Mouse (Mus musculus): Measurements from ENCODE around the gene Dgat2. TPM values are rescaled to one million over a fixed set of nuclear protein-coding genes. Genes with fewer than 3 reads are reported as not detected.

Dgat2 gene
- polyA plus RNA-seq, 1 experiment = 130 TPM

DNA sequence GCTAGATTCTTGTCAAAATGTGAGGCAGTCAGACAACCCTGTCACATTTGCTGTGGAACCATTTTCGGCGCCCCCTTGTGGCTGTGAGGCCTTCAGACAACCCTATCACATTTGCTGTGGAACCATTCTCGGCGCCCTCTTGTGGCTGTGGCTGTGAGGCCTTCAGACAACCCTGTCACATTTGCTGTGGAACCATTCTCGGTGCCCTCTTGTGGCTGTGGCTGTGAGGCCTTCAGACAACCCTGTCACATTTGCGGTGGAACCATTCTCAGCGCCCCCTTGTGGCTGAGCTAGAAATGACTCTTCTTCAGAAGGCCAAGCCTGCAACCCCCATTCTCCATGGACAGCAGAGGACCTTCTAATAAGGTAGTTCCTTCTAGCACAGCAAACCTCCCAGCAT, 31.2 kb downstream of the Dgat2 start:
- peak; percentile 92 for DNase-seq
- 2% methylated on average over 7 of the region's 7 CpGs for WGBS
- H3K27me3 ChIP-seq (ENCODE audit: control insufficient read depth, insufficient read depth, low read length) = no peaks in the 10 kb centered on the region
- TF ChIP-seq CTCF (IDR thresholded peaks at IDR 0.05; ENCODE audit: borderline replicate concordance, control insufficient read depth, extremely low read depth, insufficient read depth, low read length, poor library complexity) = peak; percentile 100
- no peak for TF ChIP-seq POLR2A (IDR thresholded peaks at IDR 0.05; ENCODE audit: control insufficient read depth, extremely low read depth, insufficient read depth, low read length, poor library complexity)
- H3K4me1 ChIP-seq (replicated peaks; ENCODE audit: control insufficient read depth, insufficient read depth, low read length) = peaks cover 25% of the 10 kb centered on the region
- H3K27ac ChIP-seq (ENCODE audit: control insufficient read depth, insufficient read depth, low read length) = no peak overlapping the region
- no peaks in the 10 kb centered on the region for H3K36me3 ChIP-seq (ENCODE audit: control insufficient read depth, insufficient read depth, low read length)
- no peak overlapping the region for H3K4me3 ChIP-seq (ENCODE audit: control insufficient read depth, insufficient read depth, low read length)

DNA sequence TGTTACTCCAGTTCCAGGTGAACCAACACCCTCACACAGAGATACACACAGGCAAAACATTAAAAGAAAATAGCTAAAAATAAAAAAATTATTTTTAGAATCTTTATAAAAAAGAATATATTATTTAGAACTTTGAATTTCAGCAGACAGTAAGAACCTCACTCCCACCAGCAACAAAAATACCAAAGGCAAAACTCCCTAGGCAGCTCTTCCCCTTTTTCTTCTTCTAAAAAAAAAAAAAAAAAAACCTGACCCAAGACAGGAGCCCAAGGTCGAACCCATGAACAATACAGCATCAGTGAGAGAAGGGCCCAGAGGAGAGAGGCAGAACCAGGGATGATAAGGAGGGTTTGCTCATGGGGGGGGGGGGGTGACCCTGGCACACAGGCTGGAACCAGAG, 33.5 kb downstream of the Dgat2 start:
- Histone ChIP-seq H3K27me3 (ENCODE audit: control insufficient read depth, insufficient read depth, low read length) (no peaks in the 10 kb centered on the region), H3K36me3 (ENCODE audit: control insufficient read depth, insufficient read depth, low read length) (no peaks in the 10 kb centered on the region), H3K27ac (ENCODE audit: control insufficient read depth, insufficient read depth, low read length) (no peak overlapping the region), H3K4me1 (replicated peaks; ENCODE audit: control insufficient read depth, insufficient read depth, low read length) (peaks cover 32% of the 10 kb centered on the region), H3K4me3 (ENCODE audit: control insufficient read depth, insufficient read depth, low read length) (no peak overlapping the region)
- 21% methylated on average over 1 of the region's 1 CpGs for WGBS
- no peak for DNase-seq
- TF ChIP-seq POLR2A (IDR thresholded peaks at IDR 0.05; ENCODE audit: control insufficient read depth, extremely low read depth, insufficient read depth, low read length, poor library complexity) (no peak), CTCF (IDR thresholded peaks at IDR 0.05; ENCODE audit: borderline replicate concordance, control insufficient read depth, extremely low read depth, insufficient read depth, low read length, poor library complexity) (no peak)

DNA sequence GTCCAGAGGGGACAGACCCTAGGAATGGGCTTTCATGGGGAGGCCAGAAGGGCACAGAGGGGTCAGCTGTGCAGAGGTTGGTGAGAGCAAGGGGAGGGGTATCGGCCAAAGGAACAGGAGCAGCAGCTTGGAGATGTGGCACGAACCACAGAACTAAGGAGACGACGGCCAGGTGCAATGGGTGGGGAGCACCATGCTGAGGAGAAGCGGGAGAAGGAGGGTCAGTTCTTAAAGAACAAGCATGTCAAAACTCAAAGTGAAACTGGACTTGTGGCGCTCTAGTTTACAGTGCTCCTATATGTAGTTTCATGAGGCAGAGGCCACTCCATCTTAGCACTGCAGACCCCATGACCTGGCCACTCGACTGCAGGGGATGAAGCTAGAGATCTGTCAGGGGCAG, 35.0 kb downstream of the Dgat2 start:
- peaks cover 23% of the 10 kb centered on the region for H3K4me1 ChIP-seq (replicated peaks; ENCODE audit: control insufficient read depth, insufficient read depth, low read length)
- no peak for TF ChIP-seq CTCF (IDR thresholded peaks at IDR 0.05; ENCODE audit: borderline replicate concordance, control insufficient read depth, extremely low read depth, insufficient read depth, low read length, poor library complexity)
- TF ChIP-seq POLR2A (IDR thresholded peaks at IDR 0.05; ENCODE audit: control insufficient read depth, extremely low read depth, insufficient read depth, low read length, poor library complexity) = no peak
- no peak for DNase-seq
- WGBS = 80% methylated on average over 7 of the region's 7 CpGs
- no peaks in the 10 kb centered on the region for H3K36me3 ChIP-seq (ENCODE audit: control insufficient read depth, insufficient read depth, low read length)
- peak overlapping the region; percentile 55; the same call in 1 of the 2 replicates for H3K27ac ChIP-seq (ENCODE audit: control insufficient read depth, insufficient read depth, low read length)
- no peaks in the 10 kb centered on the region for H3K27me3 ChIP-seq (ENCODE audit: control insufficient read depth, insufficient read depth, low read length)
- H3K4me3 ChIP-seq (ENCODE audit: control insufficient read depth, insufficient read depth, low read length) = no peak overlapping the region

DNA sequence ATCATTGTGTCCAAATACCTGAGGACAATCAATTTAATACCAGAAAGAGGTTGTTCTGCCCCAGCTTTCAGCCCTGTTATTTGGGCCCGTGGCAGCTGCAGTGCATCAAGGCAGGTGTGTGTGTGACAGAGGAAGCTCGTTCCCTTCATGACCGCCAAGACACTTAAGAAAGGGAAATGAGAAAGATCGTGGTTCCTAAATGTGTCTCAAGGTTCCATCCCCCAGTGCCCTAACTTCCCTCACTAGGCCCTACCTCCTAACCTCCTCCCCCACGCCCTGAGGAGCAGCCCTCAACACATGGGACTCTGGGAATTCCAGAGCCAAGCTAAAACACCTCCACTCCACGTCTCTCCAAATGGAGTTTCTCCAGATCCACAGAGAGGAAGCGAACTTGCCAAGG, 35.6 kb downstream of the Dgat2 start:
- H3K4me3 ChIP-seq (ENCODE audit: control insufficient read depth, insufficient read depth, low read length) = no peak overlapping the region
- TF ChIP-seq POLR2A (IDR thresholded peaks at IDR 0.05; ENCODE audit: control insufficient read depth, extremely low read depth, insufficient read depth, low read length, poor library complexity) = no peak
- no peaks in the 10 kb centered on the region for H3K36me3 ChIP-seq (ENCODE audit: control insufficient read depth, insufficient read depth, low read length)
- no peaks in the 10 kb centered on the region for H3K27me3 ChIP-seq (ENCODE audit: control insufficient read depth, insufficient read depth, low read length)
- peaks cover 20% of the 10 kb centered on the region for H3K4me1 ChIP-seq (replicated peaks; ENCODE audit: control insufficient read depth, insufficient read depth, low read length)
- peak overlapping the region; percentile 55 for H3K27ac ChIP-seq (ENCODE audit: control insufficient read depth, insufficient read depth, low read length)
- peak; percentile 21 for DNase-seq
- WGBS = 24% methylated on average over 7 of the region's 7 CpGs

DNA sequence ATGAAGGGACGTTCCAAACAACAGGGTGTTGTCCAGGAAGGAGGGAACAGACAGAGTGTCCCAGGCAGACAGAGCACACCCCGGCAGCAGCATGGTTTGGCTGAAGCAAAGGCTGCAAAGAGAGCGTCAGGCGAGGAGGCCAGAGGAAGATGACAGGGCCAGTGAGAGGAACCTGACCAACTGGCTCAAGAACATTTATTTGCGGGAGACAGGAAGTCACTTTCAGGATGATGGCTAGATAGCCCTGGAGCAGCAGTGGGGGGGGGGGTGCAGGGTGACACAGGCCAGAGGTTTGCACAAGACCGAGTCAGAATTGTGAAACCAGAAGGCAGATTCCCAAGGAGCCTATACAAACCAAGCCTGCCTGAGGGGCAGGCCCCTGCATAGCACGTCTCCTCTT, 36.5 kb downstream of the Dgat2 start:
- Histone ChIP-seq H3K4me1 (replicated peaks; ENCODE audit: control insufficient read depth, insufficient read depth, low read length) (peaks cover 25% of the 10 kb centered on the region), H3K36me3 (ENCODE audit: control insufficient read depth, insufficient read depth, low read length) (no peaks in the 10 kb centered on the region), H3K4me3 (ENCODE audit: control insufficient read depth, insufficient read depth, low read length) (no peak overlapping the region), H3K27ac (ENCODE audit: control insufficient read depth, insufficient read depth, low read length) (no peak overlapping the region), H3K27me3 (ENCODE audit: control insufficient read depth, insufficient read depth, low read length) (no peaks in the 10 kb centered on the region)
- 82% methylated on average over 7 of the region's 7 CpGs for WGBS
- no peak for DNase-seq
- TF ChIP-seq POLR2A (IDR thresholded peaks at IDR 0.05; ENCODE audit: control insufficient read depth, extremely low read depth, insufficient read depth, low read length, poor library complexity) = no peak
- TF ChIP-seq CTCF (IDR thresholded peaks at IDR 0.05; ENCODE audit: borderline replicate concordance, control insufficient read depth, extremely low read depth, insufficient read depth, low read length, poor library complexity) = no peak

DNA sequence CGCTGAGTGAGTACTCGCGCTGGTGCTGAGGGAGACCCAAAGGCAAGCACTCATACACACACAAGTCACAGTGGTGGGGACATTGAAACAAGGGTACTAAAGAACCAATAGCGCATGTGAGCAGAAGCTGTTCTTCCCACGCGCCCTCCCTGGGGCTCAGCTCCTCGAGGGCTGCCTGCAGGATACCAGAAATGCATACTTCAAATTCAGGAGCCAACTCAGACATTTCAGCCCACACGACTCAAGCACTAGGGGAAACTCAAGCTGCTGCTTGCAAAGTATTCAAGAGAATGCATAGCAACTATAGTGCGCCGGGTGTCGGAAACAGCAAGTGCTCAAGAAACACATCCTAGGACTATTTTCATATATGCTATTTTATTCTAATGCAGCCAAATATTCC, 37.9 kb downstream of the Dgat2 start:
- H3K36me3 ChIP-seq (ENCODE audit: control insufficient read depth, insufficient read depth, low read length) = no peaks in the 10 kb centered on the region
- H3K27me3 ChIP-seq (ENCODE audit: control insufficient read depth, insufficient read depth, low read length) = no peaks in the 10 kb centered on the region
- TF ChIP-seq CTCF (IDR thresholded peaks at IDR 0.05; ENCODE audit: borderline replicate concordance, control insufficient read depth, extremely low read depth, insufficient read depth, low read length, poor library complexity) = no peak
- no peak for TF ChIP-seq POLR2A (IDR thresholded peaks at IDR 0.05; ENCODE audit: control insufficient read depth, extremely low read depth, insufficient read depth, low read length, poor library complexity)
- 88% methylated on average over 11 of the region's 11 CpGs for WGBS
- H3K4me1 ChIP-seq (replicated peaks; ENCODE audit: control insufficient read depth, insufficient read depth, low read length) = peaks cover 25% of the 10 kb centered on the region
- no peak for DNase-seq
- H3K4me3 ChIP-seq (ENCODE audit: control insufficient read depth, insufficient read depth, low read length) = no peak overlapping the region
- H3K27ac ChIP-seq (ENCODE audit: control insufficient read depth, insufficient read depth, low read length) = no peak overlapping the region

DNA sequence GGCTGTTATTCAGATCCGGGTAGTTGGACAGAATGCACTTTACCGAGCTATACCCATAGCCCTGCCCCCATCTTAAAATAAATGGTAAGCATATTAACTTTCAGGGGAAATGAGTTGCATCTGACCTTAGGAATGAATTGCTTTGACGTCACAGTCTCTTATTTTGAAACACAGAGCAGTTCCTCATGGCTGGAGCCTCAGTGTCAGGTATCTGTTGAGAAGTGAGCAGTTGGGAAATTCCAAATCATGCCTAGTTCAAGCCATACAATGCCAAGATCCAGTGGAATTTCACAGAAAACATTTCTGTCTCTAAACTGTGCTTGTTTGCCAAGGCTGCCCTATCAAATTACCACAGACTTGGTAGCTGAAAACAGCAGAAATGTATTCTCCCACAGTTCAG, 39.3 kb downstream of the Dgat2 start:
- H3K27me3 ChIP-seq (ENCODE audit: control insufficient read depth, insufficient read depth, low read length) = no peaks in the 10 kb centered on the region
- peaks cover 30% of the 10 kb centered on the region for H3K4me1 ChIP-seq (replicated peaks; ENCODE audit: control insufficient read depth, insufficient read depth, low read length)
- no peak overlapping the region for H3K27ac ChIP-seq (ENCODE audit: control insufficient read depth, insufficient read depth, low read length)
- DNase-seq = no peak
- TF ChIP-seq POLR2A (IDR thresholded peaks at IDR 0.05; ENCODE audit: control insufficient read depth, extremely low read depth, insufficient read depth, low read length, poor library complexity) = no peak
- no peak for TF ChIP-seq CTCF (IDR thresholded peaks at IDR 0.05; ENCODE audit: borderline replicate concordance, control insufficient read depth, extremely low read depth, insufficient read depth, low read length, poor library complexity)
- H3K4me3 ChIP-seq (ENCODE audit: control insufficient read depth, insufficient read depth, low read length) = no peak overlapping the region
- no peaks in the 10 kb centered on the region for H3K36me3 ChIP-seq (ENCODE audit: control insufficient read depth, insufficient read depth, low read length)
- WGBS = 88% methylated on average over 3 of the region's 3 CpGs

Measured in thymus, adult 2 months (tissue).